Mouse (Mus musculus) left cerebral cortex, postnatal 36 days (tissue): ENCODE results near the gene Hes6. TPM values are rescaled to one million over a fixed set of nuclear protein-coding genes. Genes with fewer than 3 reads are reported as not detected.

Experiments
- DNase-seq, 2 experiments: peaks; one replicate each; pipeline ENCODE4 v3.0.0; 2021 to 2022; ENCODE audit warnings: low spot score in 2 of 2, mixed read lengths in 1 of 2
- intact Hi-C: fragments of 180-260 bp; cut with DNase I; formaldehyde crosslinking; loops from one replicate; pipeline ENCODE4 v1.15.1; 2025
- total RNA-seq, 2 experiments: library from RNA; stranded (reverse); gene quantifications; 2 replicates each; pipeline ENCODE4 v1.2.3; 2021

Hes6 gene
- total RNA-seq, 2 experiments from 2014 or later: 14.9 to 18.8 TPM

DNA sequence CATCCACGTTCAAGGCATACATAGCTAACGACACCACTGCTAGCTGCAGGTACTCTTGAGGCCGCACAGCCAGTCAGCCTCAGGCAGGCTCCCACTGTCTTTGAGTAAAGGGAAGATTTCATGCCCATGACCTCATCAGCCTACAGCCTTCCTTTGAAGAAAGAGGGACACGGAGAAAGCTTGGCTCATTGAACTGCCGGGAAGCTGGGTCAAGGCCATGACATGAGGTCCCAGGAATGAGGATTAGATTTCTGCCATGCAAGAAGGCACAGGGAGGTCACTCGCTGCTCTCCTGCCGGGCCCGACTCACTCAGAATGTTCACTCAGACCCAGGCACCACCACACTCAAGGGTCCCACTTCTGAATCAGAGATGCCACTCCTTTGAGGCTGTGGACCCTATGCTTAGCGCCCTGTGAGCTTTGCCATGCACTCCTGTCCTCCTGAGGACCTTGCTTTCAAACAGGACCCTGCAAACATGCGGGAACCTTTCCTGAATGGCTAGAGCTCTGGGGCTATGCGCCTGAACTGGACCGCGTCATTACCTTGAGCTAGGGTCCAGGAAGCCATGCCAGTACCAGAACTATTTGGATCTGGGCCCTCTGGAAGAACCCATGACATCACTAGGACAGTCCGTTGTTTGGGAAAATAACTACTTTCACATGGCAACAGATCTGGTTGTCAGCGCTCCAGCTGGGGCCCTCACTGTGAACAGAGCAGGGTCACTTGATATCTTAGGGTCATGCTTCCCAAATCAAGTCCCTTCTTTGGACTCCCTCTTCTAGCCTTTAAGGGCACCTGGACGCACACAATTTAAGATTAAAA is 48.8 kb downstream of the Hes6 start:
- intact Hi-C loops: no loop called here
- DNase-seq: no peak

DNA sequence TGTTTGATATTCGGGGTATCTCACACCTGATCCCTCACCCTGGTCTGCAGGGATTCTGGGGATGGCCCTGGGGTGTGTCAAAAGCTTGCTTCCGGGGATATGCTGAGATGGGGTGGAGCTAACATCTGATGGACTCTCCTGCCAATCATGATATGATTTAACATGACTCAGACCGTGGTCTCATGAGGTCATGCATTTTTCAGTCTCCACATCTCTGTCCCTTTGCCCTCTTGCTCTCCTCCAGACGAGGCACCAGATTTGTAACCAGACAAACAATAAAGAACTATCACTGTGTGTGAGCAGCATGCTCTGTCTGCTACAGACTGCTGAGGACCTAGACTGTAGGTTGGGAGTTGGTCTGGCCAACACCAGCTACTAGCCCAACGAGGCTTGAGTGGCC is 51.7 kb downstream of the Hes6 start:
- intact Hi-C loops: no loop called here
- DNase-seq: no peak

Other genes with a start within 250 kb of the Hes6 start
- 10 to 100 TPM; 52.8 to 56.4 TPM for gene Ramp1, start 234.2 kb downstream of the Hes6 start, total RNA-seq
- 10 to 100 TPM; 51.2 to 57.2 TPM for gene Ube2f, start 163.7 kb downstream of the Hes6 start, total RNA-seq
- gene Scly, start 115.7 kb downstream of the Hes6 start, total RNA-seq: 10 to 100 TPM; 20.6 to 23.1 TPM
- gene Espnl, start 92.0 kb downstream of the Hes6 start, total RNA-seq: under 1 TPM; 0.30 to 0.34 TPM
- gene Klhl30, start 63.0 kb downstream of the Hes6 start, total RNA-seq: under 1 TPM in 1 of 2 experiments, not detected in 1; 0.29 TPM
- gene Erfe, start 47.6 kb downstream of the Hes6 start, total RNA-seq: under 1 TPM; 0.14 to 0.76 TPM
- 10 to 100 TPM; 54.5 to 62.4 TPM for gene Ilkap, start 15.2 kb downstream of the Hes6 start, total RNA-seq
- gene Per2, start 45.3 kb upstream of the Hes6 start, total RNA-seq: 10 to 100 TPM; 28.9 to 37.8 TPM
- gene Traf3ip1, start 80.6 kb upstream of the Hes6 start, total RNA-seq: 10 to 100 TPM; 14.0 to 16.1 TPM
- 10 to 100 TPM; 35.3 to 42.9 TPM for gene Asb1, start 126.5 kb upstream of the Hes6 start, total RNA-seq